Mouse (Mus musculus): ENCODE results near the gene Galntl6. TPM values are rescaled to one million over a fixed set of nuclear protein-coding genes. Genes with fewer than 3 reads are reported as not detected.

Galntl6 gene
- polyA plus RNA-seq, 1 experiment: not detected

DNA sequence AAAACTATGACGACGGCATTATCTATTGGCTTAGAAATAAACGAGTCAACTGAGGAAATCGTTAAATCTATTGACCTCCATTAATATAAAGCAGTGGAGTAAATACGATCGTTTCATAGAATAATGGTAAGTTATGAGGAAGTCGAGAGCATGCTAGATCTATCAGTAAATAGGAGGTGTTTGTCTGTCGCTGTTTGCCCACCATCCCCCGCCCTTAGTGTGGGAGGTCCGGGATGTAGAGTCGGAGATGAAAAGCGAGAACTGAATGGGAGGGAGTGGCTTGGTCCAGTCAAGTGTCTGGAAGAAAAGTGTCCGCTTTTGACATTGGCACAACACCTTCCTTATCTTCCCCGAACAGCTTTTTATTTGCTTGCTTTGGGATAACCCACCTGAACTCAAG, 763 bp downstream of the Galntl6 start, which contains the start of gene BC030500:
Gene BC030500, plus strand, starts transcription at position 79 of the 400 bp plus-strand sequence.
- 6% methylated on average over 14 of the region's 14 CpGs for WGBS
- Histone ChIP-seq H3K4me1 (ENCODE audit: control insufficient read depth, insufficient read depth, insufficient read length, low read length) (no peaks in the 10 kb centered on the region), H3K27ac (ENCODE audit: insufficient read depth, low read depth, low read length) (no peak within 1 kb of the TSS), H3K36me3 (ENCODE audit: control insufficient read depth, insufficient read depth, low read length) (no peaks in the 10 kb centered on the region), H3K4me3 (ENCODE audit: low read depth, low read length) (no peak within 1 kb of the TSS), H3K27me3 (ENCODE audit: control insufficient read depth, insufficient read depth, low read length) (no peaks in the 10 kb centered on the region)
- TF ChIP-seq CTCF (IDR thresholded peaks at IDR 0.05; ENCODE audit: extremely low read depth, insufficient read length, insufficient replicate concordance, low read depth, low read length) (no peak), POLR2A (IDR thresholded peaks at IDR 0.05; ENCODE audit: low read depth, low read length) (no peak)

DNA sequence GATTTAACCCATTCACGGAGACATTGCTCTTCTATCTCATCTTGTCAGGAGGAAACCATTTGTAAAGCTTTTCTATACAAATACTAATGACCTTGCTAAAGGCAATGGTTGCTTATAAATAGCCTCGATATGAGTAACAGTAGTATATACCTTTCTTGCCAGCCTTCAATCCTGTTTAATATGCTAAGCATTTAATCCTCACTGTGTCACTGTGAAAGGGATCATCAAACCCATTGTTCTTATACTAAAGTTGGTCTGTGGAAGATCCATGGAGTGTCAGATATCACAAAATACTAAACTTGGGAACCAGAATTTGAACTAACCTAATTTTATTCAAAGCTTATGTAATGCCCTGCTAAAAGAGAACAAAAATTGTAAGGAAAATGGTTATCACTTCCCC, 8.0 kb downstream of the Galntl6 start:
- H3K27ac ChIP-seq (ENCODE audit: insufficient read depth, low read depth, low read length): no peak overlapping the region
- TF ChIP-seq POLR2A (IDR thresholded peaks at IDR 0.05; ENCODE audit: low read depth, low read length): no peak
- no peak for TF ChIP-seq CTCF (IDR thresholded peaks at IDR 0.05; ENCODE audit: extremely low read depth, insufficient read length, insufficient replicate concordance, low read depth, low read length)
- H3K27me3 ChIP-seq (ENCODE audit: control insufficient read depth, insufficient read depth, low read length): no peaks in the 10 kb centered on the region
- no peaks in the 10 kb centered on the region for H3K36me3 ChIP-seq (ENCODE audit: control insufficient read depth, insufficient read depth, low read length)
- no peak overlapping the region for H3K4me3 ChIP-seq (ENCODE audit: low read depth, low read length)
- no peaks in the 10 kb centered on the region for H3K4me1 ChIP-seq (ENCODE audit: control insufficient read depth, insufficient read depth, insufficient read length, low read length)
- WGBS: 47% methylated on average over 2 of the region's 2 CpGs

DNA sequence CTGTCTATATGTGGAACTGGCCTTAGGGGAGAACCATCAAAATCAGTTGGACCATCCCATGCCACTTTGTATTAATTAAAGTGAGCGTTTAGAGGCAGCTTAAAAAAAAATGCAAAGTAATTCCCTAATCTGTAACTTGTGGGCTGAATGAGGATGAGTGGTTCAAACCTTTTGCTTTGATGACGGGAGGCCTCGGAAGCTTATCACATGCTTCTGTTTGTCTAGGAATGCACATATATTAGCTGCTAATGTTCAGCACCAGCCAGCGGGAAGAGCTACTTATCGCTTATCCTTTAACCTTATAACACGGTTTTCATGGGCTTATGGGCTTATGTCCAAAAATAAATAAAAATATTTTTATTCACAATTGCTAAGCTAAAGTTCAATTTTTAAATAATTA, 16.5 kb downstream of the Galntl6 start:
- Histone ChIP-seq H3K27me3 (ENCODE audit: control insufficient read depth, insufficient read depth, low read length) (no peaks in the 10 kb centered on the region), H3K36me3 (ENCODE audit: control insufficient read depth, insufficient read depth, low read length) (no peaks in the 10 kb centered on the region), H3K4me3 (ENCODE audit: low read depth, low read length) (no peak overlapping the region), H3K4me1 (ENCODE audit: control insufficient read depth, insufficient read depth, insufficient read length, low read length) (no peaks in the 10 kb centered on the region), H3K27ac (ENCODE audit: insufficient read depth, low read depth, low read length) (no peak overlapping the region)
- TF ChIP-seq CTCF (IDR thresholded peaks at IDR 0.05; ENCODE audit: extremely low read depth, insufficient read length, insufficient replicate concordance, low read depth, low read length): no peak
- no peak for TF ChIP-seq POLR2A (IDR thresholded peaks at IDR 0.05; ENCODE audit: low read depth, low read length)
- WGBS: 43% methylated on average over 6 of the region's 6 CpGs

DNA sequence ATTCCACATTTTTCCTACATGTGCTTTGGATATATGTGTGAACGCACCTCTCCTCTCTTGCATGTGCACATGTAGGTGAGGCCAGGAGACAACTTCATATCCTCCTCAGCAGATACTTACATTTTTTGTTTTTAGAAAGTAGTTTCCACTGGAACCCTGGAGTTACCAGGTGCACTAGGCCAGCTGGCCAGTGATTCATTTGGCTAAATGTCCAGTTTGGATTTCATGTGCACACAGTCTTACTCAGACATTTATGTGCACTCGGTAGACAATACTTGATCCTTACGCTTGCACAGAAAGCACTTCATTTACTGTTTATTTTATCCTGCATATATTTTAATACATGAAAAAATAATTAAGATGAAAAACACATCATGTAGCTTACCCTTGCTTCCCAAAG, 21.8 kb downstream of the Galntl6 start:
- H3K4me1 ChIP-seq (ENCODE audit: control insufficient read depth, insufficient read depth, insufficient read length, low read length): no peaks in the 10 kb centered on the region
- 89% methylated on average over 3 of the region's 3 CpGs for WGBS
- no peak for TF ChIP-seq CTCF (IDR thresholded peaks at IDR 0.05; ENCODE audit: extremely low read depth, insufficient read length, insufficient replicate concordance, low read depth, low read length)
- TF ChIP-seq POLR2A (IDR thresholded peaks at IDR 0.05; ENCODE audit: low read depth, low read length): no peak
- H3K4me3 ChIP-seq (ENCODE audit: low read depth, low read length): no peak overlapping the region
- no peaks in the 10 kb centered on the region for H3K36me3 ChIP-seq (ENCODE audit: control insufficient read depth, insufficient read depth, low read length)
- no peaks in the 10 kb centered on the region for H3K27me3 ChIP-seq (ENCODE audit: control insufficient read depth, insufficient read depth, low read length)
- no peak overlapping the region for H3K27ac ChIP-seq (ENCODE audit: insufficient read depth, low read depth, low read length)

DNA sequence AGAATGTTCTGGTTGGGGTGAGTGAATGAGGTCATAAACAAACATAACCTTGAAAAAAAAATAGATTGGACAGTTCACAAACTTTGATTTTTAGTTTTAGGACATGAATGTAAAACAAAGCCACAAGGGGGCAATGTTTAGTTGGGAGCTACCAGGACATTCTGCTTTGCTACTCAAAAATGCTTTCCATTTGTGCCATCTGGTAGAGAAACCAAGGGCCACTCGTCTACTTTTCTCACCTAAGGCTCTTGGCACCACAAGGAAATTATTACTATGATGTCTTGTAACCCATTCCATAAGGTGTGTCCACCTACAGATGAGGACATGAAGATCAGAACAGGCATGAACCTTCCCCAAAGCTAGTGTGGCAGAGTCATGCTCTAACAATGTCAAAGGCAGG, 26.0 kb downstream of the Galntl6 start:
- no peak for TF ChIP-seq CTCF (IDR thresholded peaks at IDR 0.05; ENCODE audit: extremely low read depth, insufficient read length, insufficient replicate concordance, low read depth, low read length)
- TF ChIP-seq POLR2A (IDR thresholded peaks at IDR 0.05; ENCODE audit: low read depth, low read length): no peak
- no peak overlapping the region for H3K4me3 ChIP-seq (ENCODE audit: low read depth, low read length)
- H3K27me3 ChIP-seq (ENCODE audit: control insufficient read depth, insufficient read depth, low read length): no peaks in the 10 kb centered on the region
- no peaks in the 10 kb centered on the region for H3K4me1 ChIP-seq (ENCODE audit: control insufficient read depth, insufficient read depth, insufficient read length, low read length)
- 9% methylated on average over 1 of the region's 1 CpGs for WGBS
- no peak overlapping the region for H3K27ac ChIP-seq (ENCODE audit: insufficient read depth, low read depth, low read length)
- H3K36me3 ChIP-seq (ENCODE audit: control insufficient read depth, insufficient read depth, low read length): no peaks in the 10 kb centered on the region

DNA sequence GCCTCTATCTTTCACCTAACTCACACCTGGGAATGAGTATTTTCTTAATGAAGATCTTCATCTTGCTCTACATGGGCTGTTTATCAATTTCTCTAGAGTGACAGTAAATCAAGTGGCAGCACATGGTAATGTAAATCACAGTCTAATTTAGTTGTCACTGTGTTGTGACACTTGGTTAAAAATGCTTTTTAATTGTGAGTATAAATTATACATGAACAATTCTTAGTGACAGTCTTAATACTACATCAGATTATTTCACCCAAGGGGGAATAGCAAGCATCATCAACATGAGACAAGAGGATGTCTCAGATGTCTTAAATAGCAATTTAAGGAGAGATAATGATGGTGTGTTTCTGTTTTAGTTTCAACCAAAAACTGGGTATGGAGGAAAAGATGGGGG, 88.1 kb downstream of the Galntl6 start:
- Histone ChIP-seq H3K36me3 (ENCODE audit: control insufficient read depth, insufficient read depth, low read length) (no peaks in the 10 kb centered on the region), H3K4me1 (ENCODE audit: control insufficient read depth, insufficient read depth, insufficient read length, low read length) (no peaks in the 10 kb centered on the region), H3K27ac (ENCODE audit: insufficient read depth, low read depth, low read length) (no peak overlapping the region), H3K4me3 (ENCODE audit: low read depth, low read length) (no peak overlapping the region), H3K27me3 (ENCODE audit: control insufficient read depth, insufficient read depth, low read length) (no peaks in the 10 kb centered on the region)
- TF ChIP-seq POLR2A (IDR thresholded peaks at IDR 0.05; ENCODE audit: low read depth, low read length) (no peak), CTCF (IDR thresholded peaks at IDR 0.05; ENCODE audit: extremely low read depth, insufficient read length, insufficient replicate concordance, low read depth, low read length) (no peak)

DNA sequence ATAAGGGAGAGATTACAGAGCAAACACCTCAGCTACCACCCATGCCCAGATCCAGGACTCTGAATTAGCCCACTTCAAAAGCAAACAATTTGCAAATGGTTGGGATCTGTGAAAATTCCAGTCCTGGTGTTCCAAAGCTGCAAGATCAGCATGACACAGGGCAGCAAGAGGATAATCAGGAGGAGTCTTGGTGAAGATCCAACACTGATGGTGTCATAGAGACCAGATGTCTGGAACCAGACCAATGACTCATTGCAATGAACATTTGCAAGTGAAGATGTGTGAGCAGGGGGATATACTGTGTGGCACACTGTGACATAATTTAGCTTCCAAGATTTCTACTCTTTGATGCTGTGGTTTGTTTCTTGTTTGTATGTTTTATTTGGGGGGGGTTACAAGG, 107.2 kb downstream of the Galntl6 start:
- H3K27me3 ChIP-seq (ENCODE audit: control insufficient read depth, insufficient read depth, low read length): no peaks in the 10 kb centered on the region
- no peaks in the 10 kb centered on the region for H3K36me3 ChIP-seq (ENCODE audit: control insufficient read depth, insufficient read depth, low read length)
- no peak overlapping the region for H3K27ac ChIP-seq (ENCODE audit: insufficient read depth, low read depth, low read length)
- no peaks in the 10 kb centered on the region for H3K4me1 ChIP-seq (ENCODE audit: control insufficient read depth, insufficient read depth, insufficient read length, low read length)
- H3K4me3 ChIP-seq (ENCODE audit: low read depth, low read length): no peak overlapping the region
- TF ChIP-seq POLR2A (IDR thresholded peaks at IDR 0.05; ENCODE audit: low read depth, low read length) (no peak), CTCF (IDR thresholded peaks at IDR 0.05; ENCODE audit: extremely low read depth, insufficient read length, insufficient replicate concordance, low read depth, low read length) (no peak)

DNA sequence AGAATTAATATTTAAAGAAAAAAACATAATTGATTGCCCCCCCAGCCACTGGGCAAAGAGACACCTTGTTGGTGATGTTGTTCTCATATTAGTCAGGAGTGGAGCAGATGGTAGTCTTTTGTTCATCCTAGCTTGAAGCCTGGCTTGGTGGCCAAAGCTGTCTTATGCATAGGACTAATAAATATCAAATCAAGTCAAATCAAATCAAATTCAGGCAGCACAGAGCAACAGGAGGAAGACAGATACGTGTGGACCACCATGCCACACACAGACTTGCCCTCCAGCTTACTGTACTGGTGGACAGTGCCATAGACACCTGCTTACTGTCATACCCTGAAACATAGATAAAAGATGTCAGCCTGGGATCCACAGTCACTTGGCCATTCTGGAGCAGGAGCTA, 110.6 kb downstream of the Galntl6 start:
- no peaks in the 10 kb centered on the region for H3K36me3 ChIP-seq (ENCODE audit: control insufficient read depth, insufficient read depth, low read length)
- 61% methylated on average over 1 of the region's 1 CpGs for whole genome bisulfite sequencing

More for the DNA sequence above, 110.6 kb downstream of the Galntl6 start:
- H3K4me1 ChIP-seq (ENCODE audit: control insufficient read depth, insufficient read depth, insufficient read length, low read length): no peaks in the 10 kb centered on the region
- no peaks in the 10 kb centered on the region for H3K27me3 ChIP-seq (ENCODE audit: control insufficient read depth, insufficient read depth, low read length)
- no peak overlapping the region for H3K27ac ChIP-seq (ENCODE audit: insufficient read depth, low read depth, low read length)
- TF ChIP-seq POLR2A (IDR thresholded peaks at IDR 0.05; ENCODE audit: low read depth, low read length) (no peak), CTCF (IDR thresholded peaks at IDR 0.05; ENCODE audit: extremely low read depth, insufficient read length, insufficient replicate concordance, low read depth, low read length) (no peak)
- no peak overlapping the region for H3K4me3 ChIP-seq (ENCODE audit: low read depth, low read length)
